Mouse (Mus musculus): ENCODE results near the gene 1700020D05Rik.

1700020D05Rik gene

DNA sequence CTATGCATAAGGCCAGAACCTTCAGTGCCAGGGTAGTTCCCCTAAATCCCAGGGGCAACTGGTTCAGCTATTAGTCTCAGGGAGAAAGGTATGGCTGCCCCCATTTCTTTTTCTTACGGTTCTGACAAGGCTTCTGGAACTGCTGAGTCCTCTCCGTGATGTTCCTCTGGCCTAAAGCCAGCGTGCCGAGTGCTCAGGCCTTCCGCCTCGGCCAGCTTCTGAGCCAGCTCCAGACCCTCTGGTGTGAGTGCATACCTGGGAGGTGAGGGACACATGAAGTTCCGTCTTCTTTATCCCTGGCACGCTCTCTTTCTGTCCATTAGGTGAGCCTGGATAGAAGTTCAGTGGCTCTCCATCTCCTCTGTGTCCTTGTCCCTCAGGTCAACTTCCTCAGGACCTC lies 18.2 kb downstream of the 1700020D05Rik start:
- Histone ChIP-seq H3K4me3 (replicated peaks; ENCODE audit: low read length) (no peak overlapping the region), H3K36me3 (ENCODE audit: insufficient read depth, low read length) (peaks cover 56% of the 10 kb centered on the region), H3K9me3 (ENCODE audit: low read length) (no peaks in the 10 kb centered on the region), H3K27me3 (ENCODE audit: insufficient read depth, low read length) (no peaks in the 10 kb centered on the region), H3K4me1 (replicated peaks; ENCODE audit: low read depth, low read length) (peaks cover 62% of the 10 kb centered on the region)
- no peak for TF ChIP-seq POU5F1 (IDR thresholded peaks at IDR 0.05; ENCODE audit: borderline replicate concordance, low read length)
- TF ChIP-seq NANOG (IDR thresholded peaks at IDR 0.05; ENCODE audit: borderline replicate concordance, low read length): no peak
- no peak for TF ChIP-seq CTCF (conservative IDR thresholded peaks at IDR 0.05; ENCODE audit: low read length)

- peaks cover 63% of the 10 kb centered on the region for H3K36me3 ChIP-seq (ENCODE audit: insufficient read depth, low read length)
- TF ChIP-seq POU5F1 (IDR thresholded peaks at IDR 0.05; ENCODE audit: borderline replicate concordance, low read length): no peak
- no peak for TF ChIP-seq CTCF (conservative IDR thresholded peaks at IDR 0.05; ENCODE audit: low read length)
- TF ChIP-seq NANOG (IDR thresholded peaks at IDR 0.05; ENCODE audit: borderline replicate concordance, low read length): no peak
- H3K9me3 ChIP-seq (ENCODE audit: low read length): no peaks in the 10 kb centered on the region
- peaks cover 57% of the 10 kb centered on the region for H3K4me1 ChIP-seq (replicated peaks; ENCODE audit: low read depth, low read length)
- no peaks in the 10 kb centered on the region for H3K27me3 ChIP-seq (ENCODE audit: insufficient read depth, low read length)
- H3K4me3 ChIP-seq (replicated peaks; ENCODE audit: low read length): no peak overlapping the region
Measured at GRCm38 (mm10) chr19:5484496-5484895, 19.1 kb downstream of the 1700020D05Rik start.

- no peak overlapping the region for H3K4me3 ChIP-seq (replicated peaks; ENCODE audit: low read length)
- H3K4me1 ChIP-seq (replicated peaks; ENCODE audit: low read depth, low read length): peaks cover 52% of the 10 kb centered on the region
- H3K9me3 ChIP-seq (ENCODE audit: low read length): no peaks in the 10 kb centered on the region
- peaks cover 63% of the 10 kb centered on the region for H3K36me3 ChIP-seq (ENCODE audit: insufficient read depth, low read length)
- no peaks in the 10 kb centered on the region for H3K27me3 ChIP-seq (ENCODE audit: insufficient read depth, low read length)
- TF ChIP-seq NANOG (IDR thresholded peaks at IDR 0.05; ENCODE audit: borderline replicate concordance, low read length): no peak
- TF ChIP-seq CTCF (conservative IDR thresholded peaks at IDR 0.05; ENCODE audit: low read length): no peak
- no peak for TF ChIP-seq POU5F1 (IDR thresholded peaks at IDR 0.05; ENCODE audit: borderline replicate concordance, low read length)
Measured at GRCm38 (mm10) chr19:5483386-5484359, 19.9 kb downstream of the 1700020D05Rik start.

DNA sequence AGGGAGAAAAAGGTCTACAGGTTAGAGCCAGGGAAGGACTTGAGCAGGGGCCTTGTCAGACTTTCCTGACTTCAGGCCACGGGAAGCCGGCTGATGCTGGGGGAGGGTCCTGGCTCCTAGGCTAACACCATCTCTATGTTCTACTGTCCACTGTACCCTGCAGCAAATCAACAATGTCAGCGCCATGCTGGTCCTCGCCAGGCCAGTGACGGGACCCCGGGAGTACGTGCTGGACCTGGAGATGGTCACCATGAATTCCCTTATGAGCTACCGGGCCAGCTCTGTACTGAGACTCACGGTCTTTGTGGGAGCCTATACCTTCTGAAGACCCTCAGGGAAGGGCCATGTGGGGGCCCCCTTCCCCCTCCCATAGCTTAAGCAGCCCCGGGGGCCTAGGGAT lies 22.2 kb downstream of the 1700020D05Rik start:
- Histone ChIP-seq H3K9me3 (ENCODE audit: low read length) (no peaks in the 10 kb centered on the region), H3K27me3 (ENCODE audit: insufficient read depth, low read length) (0 out of 2 replicates have a peak, but pooled peaks cover 2% of the 10 kb centered on the region), H3K4me3 (replicated peaks; ENCODE audit: low read length) (no peak overlapping the region), H3K36me3 (ENCODE audit: insufficient read depth, low read length) (peaks cover 63% of the 10 kb centered on the region), H3K4me1 (replicated peaks; ENCODE audit: low read depth, low read length) (peaks cover 43% of the 10 kb centered on the region)
- no peak for TF ChIP-seq CTCF (conservative IDR thresholded peaks at IDR 0.05; ENCODE audit: low read length)
- no peak for TF ChIP-seq POU5F1 (IDR thresholded peaks at IDR 0.05; ENCODE audit: borderline replicate concordance, low read length)
- TF ChIP-seq NANOG (IDR thresholded peaks at IDR 0.05; ENCODE audit: borderline replicate concordance, low read length): no peak

DNA sequence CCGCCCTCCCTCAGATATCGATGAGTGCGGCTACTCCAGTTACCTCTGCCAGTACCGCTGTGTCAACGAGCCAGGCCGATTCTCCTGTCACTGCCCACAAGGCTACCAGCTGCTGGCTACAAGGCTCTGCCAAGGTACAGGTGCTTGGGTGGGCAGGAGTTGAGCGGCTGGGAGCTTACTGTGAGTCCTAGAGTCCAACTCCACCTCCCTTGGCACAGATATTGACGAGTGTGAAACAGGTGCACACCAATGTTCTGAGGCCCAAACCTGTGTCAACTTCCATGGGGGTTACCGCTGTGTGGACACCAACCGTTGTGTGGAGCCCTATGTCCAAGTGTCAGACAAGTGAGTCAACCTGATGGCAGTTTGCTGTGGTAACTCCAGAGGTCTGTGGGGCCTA lies 23.6 kb downstream of the 1700020D05Rik start:
- Histone ChIP-seq H3K4me3 (replicated peaks; ENCODE audit: low read length) (no peak overlapping the region), H3K9me3 (ENCODE audit: low read length) (no peaks in the 10 kb centered on the region), H3K36me3 (ENCODE audit: insufficient read depth, low read length) (peaks cover 49% of the 10 kb centered on the region), H3K4me1 (replicated peaks; ENCODE audit: low read depth, low read length) (peaks cover 46% of the 10 kb centered on the region), H3K27me3 (ENCODE audit: insufficient read depth, low read length) (peaks cover 14% of the 10 kb centered on the region)
- TF ChIP-seq NANOG (IDR thresholded peaks at IDR 0.05; ENCODE audit: borderline replicate concordance, low read length): no peak
- TF ChIP-seq CTCF (conservative IDR thresholded peaks at IDR 0.05; ENCODE audit: low read length): no peak
- TF ChIP-seq POU5F1 (IDR thresholded peaks at IDR 0.05; ENCODE audit: borderline replicate concordance, low read length): no peak

DNA sequence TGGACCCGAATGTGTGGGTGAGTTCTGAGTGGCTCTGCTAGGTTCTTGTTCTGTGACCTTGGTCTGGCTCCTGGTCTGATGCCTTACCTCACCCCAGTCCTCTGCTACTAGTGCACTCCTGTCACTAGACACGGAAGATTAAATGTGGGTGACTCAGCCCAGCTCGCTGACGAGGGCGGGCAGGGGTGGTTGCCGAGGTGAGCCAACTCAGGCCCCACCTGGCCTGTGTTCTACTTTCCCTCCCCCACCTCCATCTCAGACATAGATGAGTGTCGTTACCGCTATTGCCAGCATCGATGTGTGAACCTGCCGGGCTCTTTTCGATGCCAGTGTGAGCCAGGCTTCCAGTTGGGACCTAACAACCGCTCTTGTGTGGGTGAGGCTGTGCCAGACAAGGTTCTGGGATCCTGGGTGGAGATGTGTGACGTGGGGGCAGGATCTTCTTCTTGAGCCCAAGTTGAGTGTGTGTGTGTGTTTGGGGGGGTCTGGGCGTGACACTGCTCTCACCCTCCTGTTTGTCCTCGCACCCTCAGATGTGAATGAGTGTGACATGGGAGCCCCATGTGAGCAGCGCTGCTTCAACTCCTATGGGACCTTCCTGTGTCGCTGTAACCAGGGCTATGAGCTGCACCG lies 25.8 kb downstream of the 1700020D05Rik start:
- TF ChIP-seq NANOG (IDR thresholded peaks at IDR 0.05; ENCODE audit: borderline replicate concordance, low read length) (no peak), POU5F1 (IDR thresholded peaks at IDR 0.05; ENCODE audit: borderline replicate concordance, low read length) (no peak), CTCF (conservative IDR thresholded peaks at IDR 0.05; ENCODE audit: low read length) (no peak)
- Histone ChIP-seq H3K9me3 (ENCODE audit: low read length) (no peaks in the 10 kb centered on the region), H3K27me3 (ENCODE audit: insufficient read depth, low read length) (peaks cover 31% of the 10 kb centered on the region), H3K36me3 (ENCODE audit: insufficient read depth, low read length) (peaks cover 27% of the 10 kb centered on the region), H3K4me1 (replicated peaks; ENCODE audit: low read depth, low read length) (peaks cover 39% of the 10 kb centered on the region), H3K4me3 (replicated peaks; ENCODE audit: low read length) (0 out of 2 replicates have a peak overlapping the region, but pooled peaks have one; percentile 3)

DNA sequence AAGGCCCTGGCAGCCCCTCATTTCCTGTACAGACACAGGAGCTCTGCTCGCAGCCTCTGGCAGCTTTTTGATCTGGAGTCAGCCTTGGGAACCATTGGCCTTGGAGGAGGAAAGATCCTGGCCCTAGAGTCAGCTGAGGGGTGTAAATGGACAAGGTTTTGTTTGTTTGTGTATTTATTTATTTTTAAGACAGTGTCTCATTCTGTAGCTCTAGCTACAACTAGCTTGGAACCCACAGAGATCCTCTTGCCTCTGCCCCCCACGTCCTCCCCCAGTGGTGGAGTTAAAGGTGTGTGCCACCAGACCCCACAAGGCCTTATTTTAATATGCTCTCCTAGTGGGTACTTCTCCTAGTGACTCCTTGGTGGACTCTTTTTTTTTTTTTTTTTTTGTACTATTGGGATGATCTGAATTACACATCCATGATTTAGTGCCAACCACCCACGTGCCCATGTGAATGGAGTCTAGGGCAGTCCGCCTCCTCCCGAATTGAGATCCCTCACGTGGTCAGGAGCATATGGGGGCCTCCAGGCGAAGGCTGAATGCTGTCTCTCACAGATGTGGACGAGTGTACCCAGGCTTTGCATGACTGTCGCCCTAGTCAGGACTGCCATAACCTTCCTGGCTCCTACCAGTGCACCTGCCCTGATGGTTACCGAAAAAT lies 26.5 kb downstream of the 1700020D05Rik start:
- Histone ChIP-seq H3K4me3 (replicated peaks; ENCODE audit: low read length) (no peak overlapping the region), H3K36me3 (ENCODE audit: insufficient read depth, low read length) (peaks cover 21% of the 10 kb centered on the region), H3K27me3 (ENCODE audit: insufficient read depth, low read length) (peaks cover 31% of the 10 kb centered on the region), H3K9me3 (ENCODE audit: low read length) (no peaks in the 10 kb centered on the region), H3K4me1 (replicated peaks; ENCODE audit: low read depth, low read length) (peaks cover 35% of the 10 kb centered on the region)
- TF ChIP-seq NANOG (IDR thresholded peaks at IDR 0.05; ENCODE audit: borderline replicate concordance, low read length): no peak
- TF ChIP-seq CTCF (conservative IDR thresholded peaks at IDR 0.05; ENCODE audit: low read length): no peak
- TF ChIP-seq POU5F1 (IDR thresholded peaks at IDR 0.05; ENCODE audit: borderline replicate concordance, low read length): no peak
